Comparison of ENCODE assay signal across 15 mouse cellular contexts in genomic region chr5:76684658-76685605, GRCm38 (mm10). TPM values are rescaled to one million over a fixed set of nuclear protein-coding genes. Genes with fewer than 3 reads are reported as not detected.
A peak's percentile ranks its signal among the peaks of the same experiment; 100 is the strongest.
DNase-seq lines count a peak whose midpoint lies in the region; ATAC-seq lines count a peak whose summit lies in the region.
"Had no signal": no experiment of that assay in that cellular context is flagged by ENCODE, and none has a peak within 500 bp of the region (broad histone marks: within the 10 kb centered on the region; RNA-seq: fewer than 3 reads in every experiment).

No protein-coding gene starts in this region.

- H3K27me3 ChIP-seq in liver, embryonic 11.5 days (replicated peaks; ENCODE audit: control insufficient read depth, insufficient read depth, low read length): no peaks in the 10 kb centered on the region
- no peaks in the 10 kb centered on the region for H3K27me3 ChIP-seq in heart, embryonic 12.5 days (replicated peaks)
- H3K27me3 ChIP-seq: embryonic facial prominence, embryonic 15.5 days; midbrain, embryonic 15.5 days had no signal

- H3K9me3 ChIP-seq in liver, embryonic 11.5 days (ENCODE audit: control insufficient read depth, low read length): no peaks in the 10 kb centered on the region
- 0 out of 2 replicates have a peak, but pooled peaks cover 3% of the 10 kb centered on the region for H3K9me3 ChIP-seq in heart, embryonic 12.5 days (replicated peaks)
- H3K9me3 ChIP-seq: embryonic facial prominence, embryonic 15.5 days; heart, embryonic 10.5 days; midbrain, embryonic 15.5 days had no signal

- 63% methylated on average over 15 of the region's 15 CpGs for WGBS in liver, embryonic 11.5 days
- 80% methylated on average over 15 of the region's 15 CpGs for WGBS in heart, embryonic 12.5 days

- no peak overlapping the region for H3K4me3 ChIP-seq in liver, embryonic 11.5 days (ENCODE audit: low read depth, low read length)
- no peak overlapping the region for H3K4me3 ChIP-seq in heart, embryonic 12.5 days
- H3K4me3 ChIP-seq: embryonic facial prominence, embryonic 15.5 days; heart, embryonic 10.5 days; layer of hippocampus, adult 2 months; midbrain, embryonic 15.5 days had no signal

- peak overlapping the region; percentile 41 for H3K27ac ChIP-seq in liver, embryonic 11.5 days (ENCODE audit: low read depth, low read length)
- no peak overlapping the region for H3K27ac ChIP-seq in heart, embryonic 12.5 days (ENCODE audit: poor library complexity, severe bottlenecking)
- H3K27ac ChIP-seq: embryonic facial prominence, embryonic 15.5 days; heart, embryonic 10.5 days had no signal

- H3K36me3 ChIP-seq in liver, embryonic 11.5 days (ENCODE audit: control insufficient read depth, insufficient read depth, low read length): no peaks in the 10 kb centered on the region
- no peaks in the 10 kb centered on the region for H3K36me3 ChIP-seq in heart, embryonic 12.5 days
- H3K36me3 ChIP-seq: embryonic facial prominence, embryonic 15.5 days; midbrain, embryonic 15.5 days had no signal

- peak overlapping the region; percentile 32 for H3K4me2 ChIP-seq in liver, embryonic 11.5 days
- no peak overlapping the region for H3K4me2 ChIP-seq in heart, embryonic 12.5 days
- H3K4me2 ChIP-seq: embryonic facial prominence, embryonic 15.5 days; midbrain, embryonic 15.5 days had no signal

- H3K4me1 ChIP-seq in liver, embryonic 11.5 days (replicated peaks; ENCODE audit: control insufficient read depth, insufficient read depth, low read length): peaks cover 8% of the 10 kb centered on the region; the same call in 1 of the 2 replicates
- 0 out of 2 replicates have a peak, but pooled peaks cover 3% of the 10 kb centered on the region for H3K4me1 ChIP-seq in heart, embryonic 12.5 days (replicated peaks)
- H3K4me1 ChIP-seq: embryonic facial prominence, embryonic 15.5 days; heart, embryonic 10.5 days had no signal

- peak; percentile 90 for ATAC-seq in liver, embryonic 11.5 days (replicated peaks; ENCODE audit: low FRiP score)
- ATAC-seq in heart, embryonic 12.5 days (ENCODE audit: insufficient number of reproducible peaks, low FRiP score): no peak
- ATAC-seq: midbrain, embryonic 15.5 days had no signal

- DNase-seq in ovary, postnatal 36 days (ENCODE audit: low spot score): peak; percentile 31
- no peak for DNase-seq in ovary, postnatal 14 days (ENCODE audit: low spot score)
- peak; percentile 64 for DNase-seq in c-Kit-positive CD71-positive TER-119-negative erythroid progenitor cells, embryonic 14.5 days (ENCODE audit: low read depth)
- DNase-seq in liver, embryonic 11.5 days (ENCODE audit: low spot score): no peak
- peak; percentile 52 to 63 for DNase-seq in spleen, postnatal 14 days (ENCODE audit: low spot score in 2 of 2)
- DNase-seq in right cerebral cortex, postnatal 10 days (ENCODE audit: low spot score in 2 of 2): no peak
- no peak for DNase-seq in kidney, adult 18-20 months
- DNase-seq: gastrocnemius, postnatal 10 days; heart, postnatal 4 days; lung, postnatal 4 days had no signal

- peak overlapping the region; percentile 2; the same call in 1 of the 2 replicates for H3K9ac ChIP-seq in liver, embryonic 11.5 days (ENCODE audit: low read depth, low read length)
- no peak overlapping the region for H3K9ac ChIP-seq in heart, embryonic 12.5 days
- H3K9ac ChIP-seq: embryonic facial prominence, embryonic 15.5 days; midbrain, embryonic 15.5 days had no signal

RNA-seq across cellular contexts. Expression of gene C530008M17Rik, which starts 28.6 kb away (rescaled TPM):
- 8.9 and 10.8 TPM in 2 replicates for polyA plus RNA-seq in liver, embryonic 11.5 days (2014; fragmentation: Nextera tagmentation; extraction: Ambion mirVana)
- 36.1 and 38.7 TPM in 2 replicates for polyA plus RNA-seq in heart, embryonic 12.5 days (2016; fragmentation: Nextera tagmentation; extraction: Ambion mirVana)

Comparison
In these comparisons a context has a peak if more than half of its experiments do, and no peak if none do; other contexts are left out.
1. DNase-seq: peak in ovary, postnatal 36 days (single experiment), c-Kit-positive CD71-positive TER-119-negative erythroid progenitor cells, embryonic 14.5 days (single experiment) and spleen, postnatal 14 days (2 of 2); none in ovary, postnatal 14 days (single experiment), liver, embryonic 11.5 days (single experiment), right cerebral cortex, postnatal 10 days (0 of 2) and kidney, adult 18-20 months (single experiment).